Mouse (Mus musculus) kidney, postnatal 10 days (tissue): ENCODE results near the gene Elf5.

Experiments
- DNase-seq: peaks from one replicate; pipeline ENCODE4 v3.0.0; 2021; ENCODE audit warnings: mixed read lengths

Gene Elf5

DNA sequence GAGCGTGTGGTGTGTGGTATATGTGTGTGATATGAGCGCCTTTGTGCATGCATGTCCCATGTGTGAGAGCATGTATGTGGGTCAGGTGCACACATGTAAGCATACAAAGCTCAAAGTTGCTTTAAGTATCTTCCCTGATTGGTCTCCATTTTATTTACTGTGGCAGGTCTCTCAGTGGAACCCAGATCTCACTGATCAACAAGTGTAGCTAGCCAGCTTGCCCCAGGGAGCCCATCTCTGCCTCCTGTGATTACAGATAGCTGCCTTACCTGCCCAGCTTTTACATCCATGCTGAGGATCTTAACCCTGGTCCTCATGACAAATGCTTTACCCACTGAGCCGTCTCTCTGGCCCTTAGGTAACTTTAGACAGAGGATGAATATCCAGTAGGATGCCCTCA lies 66.8 kb downstream of the Elf5 start:
- no peak for DNase-seq

DNA sequence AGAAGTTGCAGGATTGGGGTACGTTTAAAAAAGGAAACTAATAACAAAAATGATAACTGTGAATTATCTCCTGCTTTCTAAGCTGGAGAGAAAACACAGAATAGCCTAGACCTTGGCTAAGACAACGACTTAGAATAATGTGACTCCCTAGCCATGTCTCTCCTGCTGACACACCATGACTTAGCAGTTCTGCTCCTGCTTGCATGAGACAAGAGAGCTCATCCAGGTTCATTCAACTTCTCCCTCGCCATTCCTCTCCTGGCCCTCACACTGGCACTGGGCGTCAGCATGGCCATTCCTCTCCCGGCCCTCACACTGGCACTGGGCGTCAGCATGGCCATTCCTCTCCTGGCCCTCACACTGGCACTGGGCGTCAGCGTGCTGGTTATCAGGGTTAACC lies 68.8 kb downstream of the Elf5 start:
- DNase-seq, result no peak

DNA sequence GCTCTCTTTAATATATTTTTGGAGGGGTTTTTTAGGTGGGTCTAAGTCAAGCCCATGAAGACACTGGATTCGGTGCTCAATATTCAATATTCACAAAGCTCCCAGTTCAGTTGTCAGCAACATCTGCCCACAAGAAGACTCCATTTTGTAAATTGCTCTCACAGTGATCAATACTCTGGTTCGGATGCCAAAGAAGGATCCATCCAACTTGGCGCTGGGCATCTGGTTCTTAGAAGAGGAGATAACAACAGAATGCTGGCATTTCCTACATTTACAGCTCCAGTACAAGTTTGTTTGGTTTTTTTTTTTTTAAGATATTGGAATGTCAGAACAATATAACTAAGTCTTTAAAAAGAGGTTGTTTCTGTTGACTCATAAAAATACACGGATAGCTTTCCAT lies 69.4 kb downstream of the Elf5 start:
- DNase-seq, result no peak

GRCm38 (mm10) chr2:103481314-103482231 lies 70.1 kb downstream of the Elf5 start:
- no peak for DNase-seq

DNA sequence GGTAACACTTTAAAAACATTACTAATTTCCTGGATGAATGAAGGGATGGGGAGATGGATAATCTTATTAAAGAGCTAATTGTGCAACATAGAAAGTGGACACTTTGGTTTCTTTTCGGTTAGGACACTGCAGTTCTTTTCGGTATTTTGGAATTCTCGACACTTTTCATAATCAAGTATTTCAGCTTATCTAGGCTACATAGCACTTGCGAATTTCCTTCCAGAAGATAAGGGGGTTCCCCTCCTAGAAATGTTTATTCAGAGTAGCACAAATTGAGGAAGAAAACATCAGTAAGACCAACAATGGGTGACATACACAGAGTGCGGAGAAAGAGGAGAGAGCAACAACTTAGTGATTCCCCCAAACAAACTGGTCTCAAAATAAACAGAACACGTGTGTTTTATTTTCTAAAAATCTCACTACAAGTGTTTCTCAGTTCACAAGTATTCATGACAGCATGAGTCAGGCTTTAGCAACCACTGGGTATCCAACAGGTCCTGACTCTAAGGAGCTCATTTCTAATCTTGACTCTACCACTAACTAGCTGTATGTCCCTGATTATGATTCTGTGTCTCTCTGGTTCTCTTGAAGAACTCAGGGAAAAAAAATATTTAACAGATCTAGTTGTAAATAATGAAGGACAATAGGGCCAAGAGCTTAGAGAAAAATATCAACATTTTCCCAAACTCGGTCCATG lies 71.9 kb downstream of the Elf5 start:
- no peak for DNase-seq

GRCm38 (mm10) chr2:103483986-103484520 lies 72.6 kb downstream of the Elf5 start:
- no peak for DNase-seq

DNA sequence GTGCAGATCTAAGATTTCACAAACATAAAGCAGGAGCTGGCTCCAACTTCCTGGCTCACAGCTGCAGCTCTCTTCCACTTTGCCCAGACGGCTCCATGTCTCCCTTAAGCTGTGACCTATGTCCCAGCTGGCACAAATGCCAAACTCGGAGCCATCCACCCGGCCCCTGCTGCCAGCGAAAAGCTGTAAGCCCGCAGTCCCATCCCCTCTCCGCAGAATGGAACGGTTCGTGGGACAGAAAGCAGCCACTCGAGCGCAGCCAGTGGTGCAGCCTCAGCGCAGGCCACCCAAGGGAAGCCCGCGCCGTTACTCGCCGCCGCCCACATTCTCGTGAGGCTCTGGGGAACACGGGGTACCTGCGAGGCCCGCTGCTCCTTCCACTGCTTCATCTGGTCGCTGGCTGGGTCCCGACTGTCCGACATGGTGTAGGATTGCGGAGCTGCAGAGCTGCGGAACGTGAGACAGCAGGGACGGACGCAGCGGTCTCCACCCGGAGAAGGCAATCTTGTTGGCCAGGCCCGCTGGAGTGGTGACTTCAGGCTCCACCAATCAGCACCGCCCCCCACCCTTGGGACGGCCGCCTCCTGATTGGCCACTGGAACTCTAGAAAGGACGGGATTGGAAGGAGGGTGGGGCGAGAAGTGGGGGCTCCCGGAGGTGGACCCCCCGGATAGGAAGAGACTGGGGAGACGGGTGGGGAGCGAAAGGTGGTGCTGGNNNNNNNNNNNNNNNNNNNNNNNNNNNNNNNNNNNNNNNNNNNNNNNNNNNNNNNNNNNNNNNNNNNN lies 73.3 kb downstream of the Elf5 start, which contains the start of gene Cat:
Gene Cat (minus strand): TSS at position 544 of the 785 bp plus-strand sequence.
- peak; percentile 99 for DNase-seq

DNA sequence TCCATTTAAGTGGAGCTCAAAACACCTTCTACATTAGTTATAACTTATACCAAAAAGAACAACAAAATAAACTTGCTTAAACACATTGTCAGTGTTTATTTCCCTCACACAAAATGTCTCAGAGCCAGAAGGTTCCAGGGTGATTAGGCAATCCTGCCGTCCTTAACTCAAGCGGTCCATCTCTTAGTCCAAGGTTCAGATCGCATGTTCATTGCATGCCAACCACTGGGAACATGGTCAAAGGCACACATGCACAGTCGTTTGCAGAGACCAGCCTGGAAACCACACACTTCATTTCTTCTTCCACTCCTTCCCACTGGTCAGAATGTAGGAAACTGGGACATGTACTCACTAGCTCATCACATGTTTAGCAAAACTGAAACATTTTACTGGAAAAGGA lies 81.0 kb downstream of the Elf5 start:
- DNase-seq, result no peak

DNA sequence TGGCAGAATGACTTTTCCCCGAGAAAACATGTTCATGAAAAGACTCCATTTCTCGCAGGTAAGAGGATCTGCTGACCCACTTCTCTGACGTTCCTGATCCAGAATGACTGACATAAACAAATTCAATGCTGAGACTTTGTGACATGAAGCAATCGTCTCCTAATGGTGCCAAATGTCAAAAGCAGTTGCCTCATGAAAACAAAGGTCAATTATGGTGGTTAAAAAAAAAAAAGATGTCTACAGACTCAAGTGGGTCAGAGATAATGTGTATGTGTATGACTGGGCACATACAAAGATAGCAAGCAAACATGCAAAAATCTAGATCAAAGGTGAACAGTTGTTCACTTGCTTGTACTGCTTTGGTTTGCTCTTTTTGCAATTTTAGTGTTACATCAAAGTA lies 82.3 kb downstream of the Elf5 start:
- no peak for DNase-seq

DNA sequence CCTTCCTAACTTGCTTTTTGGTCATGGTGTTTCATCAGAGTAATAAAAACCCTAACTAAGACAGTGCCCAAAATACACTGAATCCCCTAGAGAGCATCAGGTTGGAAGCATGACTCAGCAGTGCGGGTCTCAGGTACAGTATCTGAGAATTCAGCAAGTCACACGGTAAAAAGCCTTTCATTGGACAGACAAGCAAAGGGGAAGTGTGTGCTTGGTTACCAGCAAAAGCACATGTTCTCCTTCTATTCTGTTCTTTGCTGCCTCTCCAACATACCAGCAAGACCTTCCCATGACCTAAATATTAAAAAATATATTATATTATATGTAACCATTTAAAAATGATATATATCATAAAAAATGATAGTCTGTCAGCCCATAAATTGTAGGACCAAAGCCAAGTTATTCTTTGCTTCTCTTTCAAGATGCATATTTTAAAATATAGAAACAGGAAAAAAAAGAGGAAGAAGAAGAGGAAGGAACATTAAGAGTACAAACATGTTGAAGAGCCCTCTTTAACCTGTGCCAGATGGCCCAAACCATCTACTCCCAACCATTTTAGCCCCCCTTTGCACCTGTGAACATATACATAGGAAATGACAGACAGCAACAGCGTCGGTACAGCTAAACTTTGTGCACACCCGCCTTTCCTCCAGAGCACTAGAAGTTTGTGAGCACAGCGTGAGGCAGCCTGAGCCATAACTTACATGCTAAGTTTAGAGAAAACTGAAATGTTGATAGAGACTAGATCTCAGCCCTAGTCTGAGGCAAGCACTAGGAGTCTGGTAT lies 84.3 kb downstream of the Elf5 start:
- DNase-seq, result no peak
